Mouse (Mus musculus): ENCODE measurements at regions not wholly inside any gene's neighbourhood (a gene's known extent, or its start where the extent isn't known, plus 50 kb on each side); places are given as distances from the start of the nearest gene placed in this dataset.

DNA sequence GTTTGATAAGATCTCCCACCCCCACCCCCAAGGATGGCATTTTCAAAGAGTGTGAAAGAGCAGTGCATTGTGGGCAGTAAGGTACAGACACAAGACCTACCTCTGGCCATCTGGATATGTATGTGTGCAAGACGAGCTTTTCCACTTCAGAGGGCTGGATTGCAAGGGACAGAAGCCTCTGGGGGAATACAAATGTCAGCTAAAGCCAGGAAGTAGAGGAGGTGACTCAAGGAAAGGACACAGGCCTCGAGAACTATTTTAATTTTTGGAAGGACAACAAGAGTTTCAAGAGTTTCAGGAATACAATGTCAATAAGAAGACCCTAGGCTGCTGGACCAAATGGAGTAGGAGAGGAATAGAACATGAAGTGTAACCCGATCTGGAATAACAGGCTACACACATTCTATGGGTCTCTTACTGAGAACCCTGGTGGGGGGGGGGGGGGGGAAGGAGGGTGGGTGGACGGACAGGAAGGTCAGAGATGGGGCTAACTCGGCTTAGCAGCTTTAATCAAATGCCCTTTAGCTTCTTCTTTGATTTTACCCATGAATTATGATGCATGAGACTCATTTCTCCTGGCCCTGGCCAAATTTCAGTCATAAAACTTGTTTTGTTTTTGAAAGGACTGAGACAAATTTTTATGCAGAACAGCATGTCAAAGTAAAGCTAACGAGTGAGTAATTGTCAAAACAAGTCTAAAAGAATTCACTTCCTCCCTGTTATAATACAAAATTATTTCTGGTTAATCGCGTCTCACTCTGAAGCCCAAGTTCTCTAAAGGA, 91.4 kb upstream of the Cpsf6 start:
- WGBS = 38% methylated on average over 8 of the region's 8 CpGs
- DNase-seq (ENCODE audit: low spot score) (no peak), ATAC-seq (ENCODE audit: insufficient number of reproducible peaks, low FRiP score, low TSS enrichment, low read depth) (no peak)
- Histone ChIP-seq H3K9me3 (ENCODE audit: control insufficient read depth, low read length) (no peaks in the 10 kb centered on the region), H3K9ac (ENCODE audit: low read length) (no peak overlapping the region), H3K4me2 (ENCODE audit: low read depth, severe bottlenecking) (no peak overlapping the region), H3K4me3 (ENCODE audit: low read depth, low read length) (no peak overlapping the region), H3K27me3 (ENCODE audit: control insufficient read depth, insufficient read depth, low read length) (no peaks in the 10 kb centered on the region), H3K27ac (replicated peaks; ENCODE audit: low read depth, low read length) (no peak overlapping the region), H3K4me1 (ENCODE audit: control insufficient read depth, insufficient read depth, low read length) (peaks cover 6% of the 10 kb centered on the region; the same call in 1 of the 2 replicates), H3K36me3 (ENCODE audit: control insufficient read depth, insufficient read depth, low read length) (no peaks in the 10 kb centered on the region)

DNA sequence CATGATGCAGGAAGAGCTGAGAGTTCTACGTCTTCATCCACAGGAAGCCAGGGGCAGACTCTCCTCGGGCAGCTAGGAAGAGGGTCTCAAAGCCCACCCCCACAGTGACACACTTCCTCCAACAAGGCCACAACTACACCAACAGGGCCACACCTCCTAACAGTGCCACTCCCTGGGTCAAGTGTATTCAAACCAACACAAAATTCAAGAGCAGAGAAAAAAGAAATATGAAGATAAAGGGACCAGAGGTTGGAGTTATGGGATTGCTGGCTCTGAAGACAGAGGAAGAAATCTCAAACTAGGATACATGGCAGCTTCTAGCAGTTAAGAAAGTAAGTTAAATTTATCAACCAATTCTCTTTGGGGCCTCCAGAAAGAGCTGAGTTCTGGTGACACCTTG, 90.7 kb upstream of the Cpsf6 start:
- Histone ChIP-seq H3K4me1 (ENCODE audit: control insufficient read depth, insufficient read depth, low read length) (peaks cover 6% of the 10 kb centered on the region; the same call in 1 of the 2 replicates), H3K4me3 (ENCODE audit: low read depth, low read length) (no peak overlapping the region), H3K27me3 (ENCODE audit: control insufficient read depth, insufficient read depth, low read length) (no peaks in the 10 kb centered on the region), H3K9ac (ENCODE audit: low read length) (no peak overlapping the region), H3K27ac (replicated peaks; ENCODE audit: low read depth, low read length) (no peak overlapping the region), H3K36me3 (ENCODE audit: control insufficient read depth, insufficient read depth, low read length) (no peaks in the 10 kb centered on the region), H3K4me2 (ENCODE audit: low read depth, severe bottlenecking) (no peak overlapping the region), H3K9me3 (ENCODE audit: control insufficient read depth, low read length) (no peaks in the 10 kb centered on the region)
- DNase-seq (ENCODE audit: low spot score) (no peak), ATAC-seq (ENCODE audit: insufficient number of reproducible peaks, low FRiP score, low TSS enrichment, low read depth) (no peak)
- WGBS = 94% methylated on average over 2 of the region's 2 CpGs

DNA sequence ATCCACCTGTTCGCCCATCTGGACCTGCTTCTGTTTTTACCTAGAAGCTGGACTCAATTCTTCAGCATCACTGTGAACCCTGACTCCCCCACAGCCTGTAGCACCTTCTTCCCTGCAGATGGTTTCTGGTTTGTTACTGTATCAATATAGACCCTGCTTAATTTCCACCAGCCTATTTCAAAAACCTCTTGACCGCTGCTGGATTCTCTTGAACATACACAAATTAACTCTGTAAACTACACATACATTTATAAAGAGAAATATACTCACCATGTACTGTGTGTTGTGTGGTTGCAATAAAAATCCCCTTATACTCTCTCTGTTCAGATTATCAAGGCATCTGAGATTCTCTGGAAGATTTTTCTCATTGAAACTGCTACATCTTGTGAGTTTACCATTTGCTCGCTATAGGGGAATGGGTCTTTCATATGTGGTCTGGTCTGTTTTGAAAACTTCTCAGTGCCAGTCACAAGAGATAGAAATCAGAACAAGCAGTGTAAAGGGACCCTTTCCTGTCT, 89.8 kb upstream of the Cpsf6 start:
- no peak overlapping the region for H3K4me2 ChIP-seq (ENCODE audit: low read depth, severe bottlenecking)
- WGBS = 92% methylated on average over 3 of the region's 3 CpGs

DNA sequence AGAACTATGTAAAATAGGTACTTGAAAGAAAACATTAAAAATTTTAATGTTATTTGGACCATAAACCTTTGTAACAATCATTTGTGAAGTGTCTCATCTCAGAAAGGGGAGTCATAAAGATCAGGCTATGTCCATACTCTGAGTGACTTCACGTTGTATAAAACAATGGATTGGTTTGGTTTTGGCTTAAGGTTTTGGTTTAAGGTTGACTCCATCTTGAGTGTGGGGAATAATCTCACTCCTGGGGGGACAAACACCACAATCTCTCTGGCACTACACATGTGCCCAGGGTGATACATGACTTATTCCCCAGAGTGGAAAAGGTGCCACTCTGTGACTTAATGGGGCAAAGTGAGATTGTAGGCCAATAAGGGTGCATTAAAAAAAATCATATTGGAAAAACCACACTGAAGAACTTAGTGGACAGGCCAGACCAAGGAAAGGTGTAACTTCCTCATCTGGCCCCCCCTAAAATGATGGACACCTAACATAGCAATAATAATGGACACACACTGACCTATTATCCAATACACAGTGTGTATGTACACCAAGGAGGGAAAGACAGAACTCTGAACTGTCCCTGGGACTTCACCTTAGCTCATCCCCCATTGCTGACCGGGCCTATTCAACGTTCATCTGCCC, 89.2 kb upstream of the Cpsf6 start:
- 93% methylated on average over 3 of the region's 3 CpGs for WGBS
- no peak for ATAC-seq (ENCODE audit: insufficient number of reproducible peaks, low FRiP score, low TSS enrichment, low read depth)

More for the DNA sequence above, 89.8 kb upstream of the Cpsf6 start:
- Histone ChIP-seq H3K27me3 (ENCODE audit: control insufficient read depth, insufficient read depth, low read length) (no peaks in the 10 kb centered on the region), H3K4me3 (ENCODE audit: low read depth, low read length) (no peak overlapping the region), H3K9ac (ENCODE audit: low read length) (no peak overlapping the region), H3K4me1 (ENCODE audit: control insufficient read depth, insufficient read depth, low read length) (peaks cover 6% of the 10 kb centered on the region; the same call in 1 of the 2 replicates), H3K9me3 (ENCODE audit: control insufficient read depth, low read length) (no peaks in the 10 kb centered on the region), H3K36me3 (ENCODE audit: control insufficient read depth, insufficient read depth, low read length) (no peaks in the 10 kb centered on the region), H3K27ac (replicated peaks; ENCODE audit: low read depth, low read length) (no peak overlapping the region)
- DNase-seq (ENCODE audit: low spot score) = no peak
- no peak for ATAC-seq (ENCODE audit: insufficient number of reproducible peaks, low FRiP score, low TSS enrichment, low read depth)

DNA sequence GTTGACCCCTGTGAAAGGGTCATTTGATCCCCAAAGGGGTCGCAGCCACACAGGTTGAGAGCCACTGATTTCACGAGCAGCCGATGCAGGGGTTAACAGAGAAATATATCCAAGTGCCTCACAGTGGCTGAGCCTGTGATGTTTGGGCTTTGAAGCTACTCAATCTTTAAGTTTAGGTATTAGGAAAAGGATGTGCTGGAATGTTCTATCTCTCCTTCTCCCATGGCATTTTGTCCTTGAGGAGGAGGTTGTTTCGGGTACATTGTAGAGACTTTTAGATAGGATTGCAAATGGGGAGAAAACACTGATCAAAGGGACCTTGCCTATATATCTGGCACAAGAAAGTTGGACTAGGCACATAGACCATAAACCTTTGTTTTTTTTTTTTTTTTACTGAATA, 88.6 kb upstream of the Cpsf6 start:
- no peaks in the 10 kb centered on the region for H3K27me3 ChIP-seq (ENCODE audit: control insufficient read depth, insufficient read depth, low read length)
- no peaks in the 10 kb centered on the region for H3K36me3 ChIP-seq (ENCODE audit: control insufficient read depth, insufficient read depth, low read length)
- H3K9me3 ChIP-seq (ENCODE audit: control insufficient read depth, low read length) = no peaks in the 10 kb centered on the region
- no peak for ATAC-seq (ENCODE audit: insufficient number of reproducible peaks, low FRiP score, low TSS enrichment, low read depth)
- no peak overlapping the region for H3K4me2 ChIP-seq (ENCODE audit: low read depth, severe bottlenecking)
- H3K4me1 ChIP-seq (ENCODE audit: control insufficient read depth, insufficient read depth, low read length) = peaks cover 6% of the 10 kb centered on the region; the same call in 1 of the 2 replicates
- no peak overlapping the region for H3K4me3 ChIP-seq (ENCODE audit: low read depth, low read length)
- 78% methylated on average over 4 of the region's 4 CpGs for WGBS
- H3K9ac ChIP-seq (ENCODE audit: low read length) = no peak overlapping the region
- no peak overlapping the region for H3K27ac ChIP-seq (replicated peaks; ENCODE audit: low read depth, low read length)
- no peak for DNase-seq (ENCODE audit: low spot score)

More for the DNA sequence above, 89.2 kb upstream of the Cpsf6 start:
- Histone ChIP-seq H3K9ac (ENCODE audit: low read length) (no peak overlapping the region), H3K27me3 (ENCODE audit: control insufficient read depth, insufficient read depth, low read length) (no peaks in the 10 kb centered on the region), H3K4me2 (ENCODE audit: low read depth, severe bottlenecking) (no peak overlapping the region), H3K9me3 (ENCODE audit: control insufficient read depth, low read length) (no peaks in the 10 kb centered on the region), H3K4me3 (ENCODE audit: low read depth, low read length) (no peak overlapping the region), H3K27ac (replicated peaks; ENCODE audit: low read depth, low read length) (no peak overlapping the region), H3K4me1 (ENCODE audit: control insufficient read depth, insufficient read depth, low read length) (peaks cover 6% of the 10 kb centered on the region; the same call in 1 of the 2 replicates), H3K36me3 (ENCODE audit: control insufficient read depth, insufficient read depth, low read length) (no peaks in the 10 kb centered on the region)
- no peak for DNase-seq (ENCODE audit: low spot score)

DNA sequence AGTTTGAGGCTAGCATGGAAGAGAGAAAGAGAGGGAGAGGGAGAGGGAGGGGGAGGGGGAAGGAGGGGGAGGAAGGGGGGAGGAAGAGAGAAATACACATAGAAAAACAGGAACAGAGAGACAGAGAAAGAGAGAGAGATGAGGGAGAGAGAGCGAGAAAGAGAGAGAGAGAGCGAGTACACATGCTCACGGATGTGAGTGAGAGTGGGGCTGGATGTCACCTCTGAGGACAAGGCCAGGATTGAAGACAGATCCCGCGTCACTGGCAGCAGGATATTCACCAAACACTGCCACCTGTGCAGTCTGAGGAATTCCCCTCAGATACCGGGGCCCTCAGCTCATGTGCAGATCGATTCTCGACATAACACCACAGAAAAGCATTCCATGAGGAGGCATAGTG, 87.3 kb upstream of the Cpsf6 start:
- no peak overlapping the region for H3K9ac ChIP-seq (ENCODE audit: low read length)
- H3K9me3 ChIP-seq (ENCODE audit: control insufficient read depth, low read length) = no peaks in the 10 kb centered on the region
- no peaks in the 10 kb centered on the region for H3K27me3 ChIP-seq (ENCODE audit: control insufficient read depth, insufficient read depth, low read length)
- ATAC-seq (ENCODE audit: insufficient number of reproducible peaks, low FRiP score, low TSS enrichment, low read depth) (no peak), DNase-seq (ENCODE audit: low spot score) (no peak)
- no peak overlapping the region for H3K27ac ChIP-seq (replicated peaks; ENCODE audit: low read depth, low read length)
- H3K4me3 ChIP-seq (ENCODE audit: low read depth, low read length) = no peak overlapping the region
- 87% methylated on average over 8 of the region's 8 CpGs for WGBS
- H3K4me2 ChIP-seq (ENCODE audit: low read depth, severe bottlenecking) = no peak overlapping the region
- no peaks in the 10 kb centered on the region for H3K36me3 ChIP-seq (ENCODE audit: control insufficient read depth, insufficient read depth, low read length)
- peaks cover 4% of the 10 kb centered on the region; the same call in 1 of the 2 replicates for H3K4me1 ChIP-seq (ENCODE audit: control insufficient read depth, insufficient read depth, low read length)

DNA sequence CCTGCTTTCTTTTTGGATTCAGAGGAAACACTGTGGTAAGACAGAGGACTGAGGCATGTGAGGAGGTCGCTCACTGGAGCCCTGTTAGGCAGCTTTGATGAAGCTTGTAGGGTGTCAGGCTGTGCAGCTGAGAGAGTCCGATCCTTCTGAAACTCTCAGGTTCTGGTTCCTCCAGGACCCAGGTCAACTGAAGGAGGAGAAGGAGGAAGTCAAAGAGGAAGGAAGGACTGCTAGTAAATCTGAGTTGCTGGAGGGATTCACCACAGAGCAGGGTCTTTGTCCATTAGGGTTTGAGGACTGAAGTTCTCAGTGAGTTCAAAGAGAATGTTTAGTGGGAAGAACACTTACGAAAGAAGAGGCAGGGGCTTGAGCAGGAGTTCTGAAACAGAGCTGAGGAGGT, 86.6 kb upstream of the Cpsf6 start:
- H3K4me2 ChIP-seq (ENCODE audit: low read depth, severe bottlenecking) = no peak overlapping the region
- no peaks in the 10 kb centered on the region for H3K36me3 ChIP-seq (ENCODE audit: control insufficient read depth, insufficient read depth, low read length)
- 82% methylated on average over 3 of the region's 3 CpGs for WGBS
- no peak overlapping the region for H3K27ac ChIP-seq (replicated peaks; ENCODE audit: low read depth, low read length)
- H3K4me1 ChIP-seq (ENCODE audit: control insufficient read depth, insufficient read depth, low read length) = no peaks in the 10 kb centered on the region
- H3K9ac ChIP-seq (ENCODE audit: low read length) = no peak overlapping the region
- no peaks in the 10 kb centered on the region for H3K9me3 ChIP-seq (ENCODE audit: control insufficient read depth, low read length)
- H3K27me3 ChIP-seq (ENCODE audit: control insufficient read depth, insufficient read depth, low read length) = no peaks in the 10 kb centered on the region
- no peak overlapping the region for H3K4me3 ChIP-seq (ENCODE audit: low read depth, low read length)
- ATAC-seq (ENCODE audit: insufficient number of reproducible peaks, low FRiP score, low TSS enrichment, low read depth) = no peak
- DNase-seq (ENCODE audit: low spot score) = no peak

DNA sequence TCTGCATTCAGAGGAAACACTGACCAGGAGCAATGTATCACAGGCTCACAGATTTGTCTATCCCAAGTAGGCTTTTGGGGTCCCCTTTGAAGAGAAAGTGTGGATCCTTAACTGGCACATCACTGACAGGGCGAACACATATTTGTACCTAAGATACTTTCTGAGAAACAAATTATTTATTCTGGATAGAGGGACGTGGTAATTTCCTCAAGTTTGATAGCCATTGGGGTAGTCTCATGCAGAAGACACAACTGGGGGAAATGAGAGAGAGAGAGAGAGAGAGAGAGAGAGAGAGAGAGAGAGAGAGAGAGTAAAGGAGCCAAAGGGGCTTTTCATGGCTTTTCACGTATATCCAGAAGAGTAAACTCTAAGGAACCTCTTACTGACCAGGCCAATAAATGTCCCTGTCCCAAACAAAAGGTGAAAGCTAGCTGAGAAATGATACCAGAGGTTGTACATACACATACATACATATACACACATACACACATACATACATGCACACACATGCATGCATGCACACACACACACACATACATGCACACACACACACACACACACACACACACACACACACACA, 85.9 kb upstream of the Cpsf6 start:
- H3K4me1 ChIP-seq (ENCODE audit: control insufficient read depth, insufficient read depth, low read length) = no peaks in the 10 kb centered on the region
- H3K9me3 ChIP-seq (ENCODE audit: control insufficient read depth, low read length) = no peaks in the 10 kb centered on the region
- ATAC-seq (ENCODE audit: insufficient number of reproducible peaks, low FRiP score, low TSS enrichment, low read depth) (no peak), DNase-seq (ENCODE audit: low spot score) (no peak)
- no peak overlapping the region for H3K27ac ChIP-seq (replicated peaks; ENCODE audit: low read depth, low read length)
- 74% methylated on average over 3 of the region's 3 CpGs for WGBS
- no peaks in the 10 kb centered on the region for H3K27me3 ChIP-seq (ENCODE audit: control insufficient read depth, insufficient read depth, low read length)
- H3K9ac ChIP-seq (ENCODE audit: low read length) = no peak overlapping the region
- H3K4me3 ChIP-seq (ENCODE audit: low read depth, low read length) = no peak overlapping the region
- no peak overlapping the region for H3K4me2 ChIP-seq (ENCODE audit: low read depth, severe bottlenecking)
- no peaks in the 10 kb centered on the region for H3K36me3 ChIP-seq (ENCODE audit: control insufficient read depth, insufficient read depth, low read length)
